Mouse (Mus musculus): ENCODE measurements at regions not wholly inside any gene's neighbourhood (a gene's known extent, or its start where the extent isn't known, plus 50 kb on each side); places are given as distances from the start of the nearest gene placed in this dataset.

DNA sequence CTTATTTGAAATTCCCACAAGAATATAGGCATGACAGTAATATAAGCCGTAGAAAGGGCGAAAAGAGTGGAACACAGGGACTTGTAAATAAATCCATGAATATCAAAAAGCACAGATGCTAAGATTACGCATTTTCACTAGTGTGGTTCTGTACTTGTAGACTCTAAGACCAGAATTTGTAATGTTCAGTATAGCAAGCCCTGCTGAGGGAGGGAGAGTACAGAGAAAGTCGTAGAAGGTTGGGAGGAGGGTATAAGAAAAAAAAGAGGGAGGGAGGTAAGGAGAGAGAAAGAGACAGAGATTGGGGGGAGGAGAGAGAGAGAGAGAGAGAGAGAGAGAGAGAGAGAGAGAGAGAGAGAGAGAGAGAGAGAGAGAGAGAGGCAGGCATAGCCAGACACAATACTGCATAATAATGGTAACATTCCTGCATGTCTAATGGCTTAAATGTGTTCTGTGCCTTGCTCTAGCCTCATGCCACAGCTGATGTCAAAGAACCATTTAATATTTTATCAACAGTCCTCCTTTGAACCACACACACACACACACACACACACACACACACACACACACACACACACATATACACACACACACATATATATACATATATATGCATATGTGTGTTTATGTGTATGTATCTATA lies 354.1 kb upstream of the Tmem161b start:
- 31% methylated on average over 4 of the region's 4 CpGs for WGBS
- Histone ChIP-seq H3K4me2 (no peak overlapping the region), H3K9ac (peak overlapping the region; percentile 41; the same call in 1 of the 2 replicates), H3K27ac (replicated peaks) (peak overlapping the region; percentile 91), H3K36me3 (no peaks in the 10 kb centered on the region), H3K9me3 (no peaks in the 10 kb centered on the region), H3K27me3 (no peaks in the 10 kb centered on the region), H3K4me3 (no peak overlapping the region), H3K4me1 (replicated peaks) (peaks cover 26% of the 10 kb centered on the region)
- peak; percentile 73 for ATAC-seq (ENCODE audit: low read depth)

DNA sequence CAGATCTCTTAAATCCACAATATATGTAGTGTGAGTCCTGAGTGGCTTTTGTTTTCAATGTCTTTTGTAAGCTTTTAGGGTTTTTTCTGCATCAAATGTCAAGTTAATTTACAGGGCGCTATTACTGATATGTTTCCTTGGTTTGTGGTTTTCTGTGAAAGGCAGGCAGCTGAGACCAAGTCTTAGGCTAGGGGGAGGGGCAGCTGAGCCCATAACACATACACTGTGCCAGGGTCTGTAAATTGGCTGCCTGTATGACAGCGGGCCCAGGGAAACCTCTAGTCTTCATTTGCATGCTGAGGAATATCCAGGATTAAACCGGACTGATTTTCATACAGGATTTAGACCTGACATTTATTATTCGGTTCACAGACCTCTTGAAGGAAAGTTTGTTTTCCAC lies 353.2 kb upstream of the Tmem161b start:
- Histone ChIP-seq H3K27ac (replicated peaks) (peak overlapping the region; percentile 91), H3K4me1 (replicated peaks) (peaks cover 31% of the 10 kb centered on the region), H3K9me3 (no peaks in the 10 kb centered on the region), H3K9ac (no peak overlapping the region), H3K4me2 (no peak overlapping the region), H3K27me3 (no peaks in the 10 kb centered on the region), H3K4me3 (no peak overlapping the region), H3K36me3 (no peaks in the 10 kb centered on the region)
- 16% methylated on average over 4 of the region's 4 CpGs for WGBS
- ATAC-seq (ENCODE audit: low read depth) = peak; percentile 89

DNA sequence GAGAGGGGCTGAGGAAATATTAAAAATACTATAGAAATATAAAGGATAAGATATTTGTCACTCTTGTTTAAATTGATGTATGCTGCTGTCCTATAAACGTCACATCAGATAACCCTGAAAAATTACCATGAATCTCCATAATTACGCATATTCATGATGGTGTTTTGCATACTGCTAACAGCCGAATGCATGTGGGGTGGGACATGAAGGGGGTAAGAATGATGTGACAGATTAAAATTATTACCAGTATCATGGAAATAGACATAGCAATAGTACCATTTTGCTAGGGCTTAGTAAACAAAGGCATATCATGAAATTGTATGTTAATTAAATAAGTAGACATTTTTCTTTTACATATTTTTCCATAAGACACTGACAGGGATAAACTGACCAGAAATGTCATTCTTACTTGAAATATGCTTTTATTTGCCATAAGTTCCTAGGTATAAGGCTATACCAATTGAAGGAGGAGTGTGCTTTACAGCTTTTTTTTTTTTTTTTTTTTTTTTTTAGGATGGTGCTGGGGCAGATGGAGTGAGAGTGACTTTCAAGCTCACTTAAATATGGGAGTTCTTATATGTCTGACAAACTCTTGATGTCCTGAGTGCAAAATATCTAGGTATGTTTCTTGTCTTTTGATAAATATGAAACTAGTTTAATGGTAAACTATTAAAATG lies 349.8 kb upstream of the Tmem161b start:
- WGBS = 31% methylated on average over 3 of the region's 3 CpGs

DNA sequence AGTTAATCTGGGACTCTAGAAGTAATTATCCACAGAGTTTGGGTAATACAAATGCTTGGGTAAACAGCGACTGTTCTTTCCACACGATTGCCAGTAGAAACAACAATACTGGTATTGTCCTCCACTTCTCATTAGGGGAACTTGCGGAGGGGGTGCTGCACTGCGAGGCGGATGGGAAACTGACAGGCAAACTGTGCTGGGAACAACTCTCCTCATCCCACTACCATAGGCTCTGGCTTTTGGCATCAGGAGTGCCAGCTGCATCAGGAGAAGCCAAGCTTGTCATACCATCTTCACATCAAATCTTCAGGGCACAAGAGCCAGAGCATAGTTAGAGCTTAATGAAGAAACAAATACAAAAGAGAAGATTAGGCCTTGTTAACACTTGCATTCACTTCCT lies 349.2 kb upstream of the Tmem161b start:
- 5% methylated on average over 5 of the region's 5 CpGs for WGBS
- 0 out of 2 replicates have a peak overlapping the region, but pooled peaks have one; percentile 1 for H3K4me2 ChIP-seq
- ATAC-seq (ENCODE audit: low read depth) = peak; percentile 38; the same call in 1 of the 2 replicates

More for the DNA sequence above, 349.8 kb upstream of the Tmem161b start:
- H3K36me3 ChIP-seq = no peaks in the 10 kb centered on the region
- no peaks in the 10 kb centered on the region for H3K27me3 ChIP-seq
- no peaks in the 10 kb centered on the region for H3K9me3 ChIP-seq
- no peak for ATAC-seq (ENCODE audit: low read depth)
- no peak overlapping the region for H3K4me3 ChIP-seq
- peak overlapping the region; percentile 81; the same call in 1 of the 2 replicates for H3K27ac ChIP-seq (replicated peaks)
- H3K4me2 ChIP-seq = no peak overlapping the region
- H3K4me1 ChIP-seq (replicated peaks) = peaks cover 24% of the 10 kb centered on the region
- no peak overlapping the region for H3K9ac ChIP-seq

GRCm38 (mm10) chr13:83879561-83879960 lies 342.5 kb upstream of the Tmem161b start:
- Histone ChIP-seq H3K27me3 (no peaks in the 10 kb centered on the region), H3K9ac (no peak overlapping the region), H3K9me3 (no peaks in the 10 kb centered on the region), H3K4me2 (no peak overlapping the region), H3K4me3 (no peak overlapping the region), H3K27ac (replicated peaks) (peak overlapping the region; percentile 76), H3K36me3 (no peaks in the 10 kb centered on the region), H3K4me1 (replicated peaks) (peaks cover 12% of the 10 kb centered on the region)
- no peak for ATAC-seq (ENCODE audit: low read depth)
- WGBS = 55% methylated on average over 2 of the region's 2 CpGs

More for the DNA sequence above, 349.2 kb upstream of the Tmem161b start:
- Histone ChIP-seq H3K4me3 (no peak overlapping the region), H3K27ac (replicated peaks) (peak overlapping the region; percentile 81), H3K27me3 (no peaks in the 10 kb centered on the region), H3K9me3 (no peaks in the 10 kb centered on the region), H3K36me3 (no peaks in the 10 kb centered on the region), H3K9ac (no peak overlapping the region), H3K4me1 (replicated peaks) (peaks cover 21% of the 10 kb centered on the region; the same call in 1 of the 2 replicates)

- Histone ChIP-seq H3K27ac (replicated peaks) (peak overlapping the region; percentile 67), H3K4me3 (no peak overlapping the region), H3K36me3 (no peaks in the 10 kb centered on the region), H3K4me1 (replicated peaks) (peaks cover 19% of the 10 kb centered on the region), H3K9me3 (no peaks in the 10 kb centered on the region), H3K27me3 (no peaks in the 10 kb centered on the region), H3K4me2 (no peak overlapping the region), H3K9ac (no peak overlapping the region)
- WGBS = 46% methylated on average over 2 of the region's 2 CpGs
- ATAC-seq (ENCODE audit: low read depth) = peak; percentile 40; the same call in 1 of the 2 replicates
These were observed 341.8 kb upstream of the Tmem161b start for GRCm38 (mm10) chr13:83880305-83880704.

DNA sequence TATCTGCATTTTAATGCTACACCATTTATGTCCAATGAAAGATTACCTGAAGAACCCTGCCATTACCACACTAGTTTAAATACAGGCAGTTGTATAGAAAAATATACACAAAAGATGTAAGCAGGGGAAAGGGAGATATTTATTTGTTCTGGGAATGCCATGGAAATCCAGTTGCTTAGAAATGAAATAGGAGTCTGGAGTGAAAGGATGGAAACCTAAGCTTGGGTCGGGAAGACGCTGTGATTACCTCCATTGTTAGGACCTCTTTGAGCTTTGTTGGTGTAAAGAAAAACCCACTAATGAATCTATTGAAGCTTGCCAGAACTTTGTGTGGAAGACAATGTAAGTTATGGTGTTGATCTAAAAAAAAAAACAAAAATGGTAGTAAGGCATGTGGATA lies 341.3 kb upstream of the Tmem161b start:
- Histone ChIP-seq H3K4me2 (no peak overlapping the region), H3K4me1 (replicated peaks) (peaks cover 19% of the 10 kb centered on the region), H3K36me3 (no peaks in the 10 kb centered on the region), H3K4me3 (no peak overlapping the region), H3K27me3 (no peaks in the 10 kb centered on the region), H3K9ac (no peak overlapping the region), H3K9me3 (no peaks in the 10 kb centered on the region), H3K27ac (replicated peaks) (peak overlapping the region; percentile 67)
- WGBS = 22% methylated on average over 2 of the region's 2 CpGs
- ATAC-seq (ENCODE audit: low read depth) = no peak

- ATAC-seq (ENCODE audit: low read depth) = no peak
- peaks cover 17% of the 10 kb centered on the region for H3K4me1 ChIP-seq (replicated peaks)
- no peaks in the 10 kb centered on the region for H3K36me3 ChIP-seq
- H3K4me3 ChIP-seq = no peak overlapping the region
- no peak overlapping the region for H3K9ac ChIP-seq
- WGBS = 39% methylated on average over 1 of the region's 1 CpGs
- peak overlapping the region; percentile 20; the same call in 1 of the 2 replicates for H3K27ac ChIP-seq (replicated peaks)
- H3K4me2 ChIP-seq = no peak overlapping the region
- H3K9me3 ChIP-seq = no peaks in the 10 kb centered on the region
- no peaks in the 10 kb centered on the region for H3K27me3 ChIP-seq
These were observed 339.3 kb upstream of the Tmem161b start for GRCm38 (mm10) chr13:83882839-83883238.

DNA sequence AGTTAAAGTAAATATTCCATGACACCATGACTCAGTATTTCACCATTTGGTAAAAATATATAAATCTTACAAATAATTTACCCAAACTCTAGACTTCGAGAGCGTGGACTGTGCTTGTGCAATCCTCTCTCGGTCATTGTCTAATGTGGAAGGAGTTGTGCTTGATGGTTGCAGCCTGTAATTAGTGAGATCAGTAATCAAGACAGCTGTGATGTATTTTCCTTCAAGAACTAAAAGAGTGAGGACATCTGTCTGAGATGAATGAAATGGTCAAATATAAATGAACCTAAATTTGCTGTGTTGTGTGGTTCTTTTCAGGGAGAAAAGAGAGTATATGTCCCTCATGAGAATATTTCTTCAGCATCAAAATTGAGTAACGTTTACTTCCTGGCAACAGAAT lies 338.3 kb upstream of the Tmem161b start:
- Histone ChIP-seq H3K36me3 (no peaks in the 10 kb centered on the region), H3K4me3 (no peak overlapping the region), H3K9me3 (no peaks in the 10 kb centered on the region), H3K27me3 (no peaks in the 10 kb centered on the region), H3K9ac (no peak overlapping the region), H3K27ac (replicated peaks) (peak overlapping the region; percentile 65), H3K4me1 (replicated peaks) (peaks cover 17% of the 10 kb centered on the region), H3K4me2 (no peak overlapping the region)
- WGBS = 51% methylated on average over 4 of the region's 4 CpGs
- ATAC-seq (ENCODE audit: low read depth) = no peak

- WGBS = 63% methylated on average over 4 of the region's 4 CpGs
- no peak for ATAC-seq (ENCODE audit: low read depth)
- no peaks in the 10 kb centered on the region for H3K9me3 ChIP-seq
- H3K27me3 ChIP-seq = no peaks in the 10 kb centered on the region
- H3K4me1 ChIP-seq (replicated peaks) = peaks cover 17% of the 10 kb centered on the region
- no peak overlapping the region for H3K9ac ChIP-seq
- no peaks in the 10 kb centered on the region for H3K36me3 ChIP-seq
- H3K4me2 ChIP-seq = no peak overlapping the region
- H3K4me3 ChIP-seq = no peak overlapping the region
- peak overlapping the region; percentile 65 for H3K27ac ChIP-seq (replicated peaks)
These were observed 337.9 kb upstream of the Tmem161b start for GRCm38 (mm10) chr13:83884226-83884625.

DNA sequence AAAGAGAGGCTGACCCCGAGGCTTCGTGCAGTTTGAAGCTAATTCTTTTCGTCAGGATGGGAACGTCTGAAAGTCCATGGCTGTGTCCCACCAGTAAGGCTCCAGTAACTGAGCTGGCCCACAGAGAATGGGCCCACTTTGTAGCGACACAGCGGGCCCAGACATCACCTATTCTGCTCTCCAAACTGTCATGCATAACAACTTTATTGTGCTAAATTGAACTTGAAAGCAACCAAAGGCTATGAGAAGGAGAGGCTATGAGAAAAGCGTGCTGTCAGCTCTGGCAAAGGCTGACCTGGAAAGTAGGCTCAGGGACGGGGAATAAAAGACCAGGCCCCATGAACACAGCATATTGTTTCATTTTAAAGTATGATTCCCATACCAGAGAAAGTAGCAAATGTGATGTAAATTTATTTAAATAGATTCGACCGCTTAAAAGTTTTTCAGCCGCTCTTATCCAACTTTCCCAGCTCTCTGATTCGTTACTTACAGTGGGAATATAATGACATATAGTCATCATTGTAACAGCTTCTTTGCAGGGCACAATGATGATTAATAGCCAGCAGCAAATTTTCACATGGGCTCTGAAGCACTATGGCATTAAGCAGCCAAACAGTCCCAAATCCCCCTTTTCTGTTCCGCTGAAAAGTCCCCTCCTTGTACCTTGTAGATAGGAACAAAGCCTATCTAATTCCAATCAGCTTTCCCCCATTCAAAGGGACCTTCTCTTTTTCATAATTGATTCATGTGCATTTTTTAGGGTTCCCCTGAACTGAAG lies 337.1 kb upstream of the Tmem161b start:
- peak; percentile 55; the same call in 1 of the 2 replicates for ATAC-seq (ENCODE audit: low read depth)
- Histone ChIP-seq H3K27me3 (no peaks in the 10 kb centered on the region), H3K27ac (replicated peaks) (peak overlapping the region; percentile 65), H3K36me3 (no peaks in the 10 kb centered on the region), H3K9ac (no peak overlapping the region), H3K4me3 (no peak overlapping the region), H3K4me1 (replicated peaks) (peaks cover 15% of the 10 kb centered on the region), H3K4me2 (no peak overlapping the region), H3K9me3 (no peaks in the 10 kb centered on the region)
- 29% methylated on average over 13 of the region's 13 CpGs for WGBS

GRCm38 (mm10) chr13:83885729-83886128 lies 336.4 kb upstream of the Tmem161b start:
- peak overlapping the region; percentile 65 for H3K27ac ChIP-seq (replicated peaks)
- no peaks in the 10 kb centered on the region for H3K36me3 ChIP-seq
- H3K4me1 ChIP-seq (replicated peaks) = peaks cover 15% of the 10 kb centered on the region
- H3K9me3 ChIP-seq = no peaks in the 10 kb centered on the region
- no peak overlapping the region for H3K4me2 ChIP-seq
- ATAC-seq (ENCODE audit: low read depth) = no peak
- H3K27me3 ChIP-seq = no peaks in the 10 kb centered on the region
- no peak overlapping the region for H3K9ac ChIP-seq
- WGBS = 71% methylated on average over 4 of the region's 4 CpGs
- H3K4me3 ChIP-seq = no peak overlapping the region
